Mouse (Mus musculus): ENCODE measurements around the gene Cnpy4.

The Cnpy4 gene

DNA sequence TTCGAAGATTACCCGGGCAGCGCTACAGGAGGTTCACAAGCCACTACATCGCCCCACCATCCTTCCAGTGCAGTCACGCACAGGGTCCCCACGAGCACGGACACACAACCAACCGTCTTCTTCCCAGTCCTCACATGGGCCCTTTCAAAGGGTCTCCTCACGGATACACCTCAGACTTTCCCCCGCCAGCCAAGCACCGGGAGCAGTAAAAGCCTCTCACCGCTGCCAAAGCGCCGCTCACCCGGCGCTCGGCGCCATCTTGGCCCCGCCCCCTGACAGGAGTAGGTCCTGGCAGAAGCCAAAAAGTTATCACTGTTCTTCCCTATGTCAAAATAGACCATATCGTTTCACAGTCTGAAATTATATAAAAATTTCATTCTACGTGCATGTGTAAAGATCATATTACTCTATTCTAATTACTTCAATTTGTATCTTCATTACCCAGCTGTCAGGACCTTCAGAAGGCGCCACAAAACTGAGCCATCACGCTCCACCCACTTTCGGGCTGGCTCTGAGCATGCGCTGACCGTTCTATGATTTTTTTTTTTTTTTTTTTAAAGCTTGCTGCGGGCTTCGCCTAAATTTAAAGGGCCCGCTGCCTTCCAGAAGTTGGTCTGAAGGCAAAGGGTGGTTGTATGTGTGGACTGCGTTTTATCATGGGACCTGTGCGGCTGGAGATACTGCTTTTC is at the start of gene Cnpy4, which contains the start of gene Taf6:
Cnpy4 (plus strand) TSS at position 536 of the 689 bp plus-strand sequence.
Taf6 (minus strand) TSS at position 502 of the 689 bp plus-strand sequence.
- peak in 1 of 2 experiments; percentile 79 for DNase-seq (ENCODE audit: low spot score in 2 of 2)

DNA sequence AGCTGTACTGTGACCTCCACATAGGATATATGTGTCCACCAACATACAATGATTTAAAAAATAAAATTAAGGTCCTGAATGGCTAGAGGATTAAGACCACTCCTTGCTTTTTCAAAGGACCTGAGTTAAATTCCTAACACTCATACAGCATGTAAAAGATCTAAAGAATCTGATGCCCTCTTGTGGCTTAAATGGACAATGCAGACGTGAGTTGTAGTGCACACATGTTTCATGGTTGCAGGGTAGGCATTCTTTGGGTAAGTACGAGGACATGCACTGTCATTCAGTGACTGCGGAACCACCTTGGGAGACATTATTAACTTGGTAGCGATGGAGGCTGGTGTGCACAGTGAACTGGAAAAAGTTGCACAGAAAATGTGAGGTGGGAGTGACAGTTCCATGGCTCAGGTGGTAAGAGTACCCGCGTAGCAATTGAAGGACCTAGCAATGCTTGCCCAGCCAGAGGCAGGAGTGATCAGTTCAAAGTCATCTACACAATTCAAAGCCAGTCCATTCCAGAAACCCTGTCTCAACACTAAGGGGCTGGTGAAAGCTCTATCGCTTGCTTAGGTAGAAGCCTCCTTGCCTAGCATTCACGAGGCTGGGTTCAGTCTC is 49.2 kb upstream of the Cnpy4 start:
- DNase-seq (ENCODE audit: low spot score in 2 of 2) = no peak

DNA sequence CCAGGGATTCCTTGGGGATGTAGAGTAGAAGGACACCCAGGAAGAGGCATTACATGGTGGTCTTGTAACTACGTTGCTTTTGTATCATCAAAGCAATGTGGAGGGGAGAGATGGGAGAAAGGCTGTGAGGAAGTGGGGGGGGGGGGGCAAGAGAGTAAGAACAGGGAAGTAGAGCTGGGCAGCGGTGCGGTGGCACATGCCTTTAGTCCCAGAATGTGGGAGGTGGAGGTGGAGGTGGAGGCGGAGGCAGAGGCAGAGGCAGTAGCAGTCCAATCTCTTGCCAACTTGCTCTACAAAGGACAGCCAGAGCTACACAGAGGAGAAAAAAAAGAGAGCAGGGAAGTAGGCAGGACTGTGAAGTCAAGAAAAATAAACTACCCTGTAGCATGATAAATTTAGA is 48.7 kb upstream of the Cnpy4 start:
- no peak for DNase-seq (ENCODE audit: low spot score in 2 of 2)

DNA sequence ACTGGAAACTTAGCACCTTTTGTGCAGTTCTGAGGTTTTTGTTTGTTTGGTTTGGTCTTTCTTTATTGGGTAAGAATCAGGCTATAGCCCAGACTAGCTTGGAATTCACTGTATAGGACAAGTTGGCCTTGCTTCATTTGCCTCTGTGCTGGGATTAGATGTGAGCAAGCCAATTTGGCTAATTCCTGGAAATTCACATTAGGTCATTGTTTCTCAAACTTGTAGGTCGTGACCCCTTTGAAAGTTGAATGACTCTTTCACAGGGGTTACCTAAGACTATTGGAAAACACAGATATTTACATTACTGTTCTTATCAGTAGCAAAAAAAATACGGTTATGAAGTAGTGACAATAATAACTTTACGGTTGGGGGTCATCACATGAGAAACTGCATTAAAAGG is 32.9 kb upstream of the Cnpy4 start:
- DNase-seq (ENCODE audit: low spot score in 2 of 2) = no peak

DNA sequence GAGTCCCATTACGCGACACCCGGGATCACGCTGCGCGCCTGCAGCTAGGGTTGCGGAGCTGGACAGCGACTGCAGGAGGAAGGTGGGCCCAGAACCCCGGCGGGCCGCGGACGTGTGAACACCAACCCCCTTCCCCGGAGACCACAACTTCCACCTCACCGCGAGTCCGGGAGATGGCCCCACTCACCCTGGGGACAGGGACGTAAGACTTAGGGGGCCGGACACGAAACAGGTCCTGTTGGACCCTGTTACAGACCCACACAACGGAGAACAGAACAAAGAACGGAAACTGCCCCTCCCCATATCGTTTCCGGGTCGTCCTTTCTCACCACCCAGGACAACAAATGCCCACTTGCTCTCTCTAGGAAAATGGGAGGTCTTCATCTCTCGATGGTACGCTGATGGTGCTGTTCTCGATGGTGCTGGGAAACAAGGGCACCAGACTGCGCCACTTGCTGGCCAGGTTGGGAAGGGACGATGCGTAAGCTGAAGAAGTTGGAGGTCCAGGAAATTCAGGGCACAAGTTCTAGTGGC is 31.8 kb upstream of the Cnpy4 start, which contains the start of gene Zfp113:
Zfp113 (minus strand) TSS at position 302 of the 534 bp plus-strand sequence.
- DNase-seq (ENCODE audit: low spot score in 2 of 2) = peak; percentile 88 to 95

DNA sequence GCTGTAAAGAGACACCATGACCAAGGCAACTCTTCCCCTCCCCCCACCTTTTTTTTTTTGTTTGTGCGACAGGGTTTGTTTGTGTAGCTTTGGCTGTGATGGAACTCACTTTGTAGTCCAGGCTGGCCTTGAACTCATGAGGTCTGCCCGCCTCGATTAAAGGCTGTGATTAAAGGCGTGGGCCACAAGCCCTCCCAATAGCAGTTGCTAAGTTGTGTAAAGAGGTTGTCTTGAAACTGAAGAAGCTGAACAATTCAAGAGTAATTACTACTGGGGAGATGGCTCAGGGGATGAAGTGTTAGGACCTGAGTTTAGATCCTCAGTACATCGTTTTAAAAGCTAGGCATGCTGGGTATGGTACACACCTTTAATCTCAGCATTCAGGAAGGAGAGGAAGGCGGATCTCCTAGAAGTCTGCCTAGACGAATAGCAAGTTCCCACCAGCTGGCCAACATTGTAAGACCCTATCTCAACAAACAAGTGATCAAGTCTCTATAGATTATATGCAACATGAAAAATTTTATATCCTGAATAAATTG is 27.0 kb upstream of the Cnpy4 start:
- DNase-seq (ENCODE audit: low spot score in 2 of 2) = no peak

DNA sequence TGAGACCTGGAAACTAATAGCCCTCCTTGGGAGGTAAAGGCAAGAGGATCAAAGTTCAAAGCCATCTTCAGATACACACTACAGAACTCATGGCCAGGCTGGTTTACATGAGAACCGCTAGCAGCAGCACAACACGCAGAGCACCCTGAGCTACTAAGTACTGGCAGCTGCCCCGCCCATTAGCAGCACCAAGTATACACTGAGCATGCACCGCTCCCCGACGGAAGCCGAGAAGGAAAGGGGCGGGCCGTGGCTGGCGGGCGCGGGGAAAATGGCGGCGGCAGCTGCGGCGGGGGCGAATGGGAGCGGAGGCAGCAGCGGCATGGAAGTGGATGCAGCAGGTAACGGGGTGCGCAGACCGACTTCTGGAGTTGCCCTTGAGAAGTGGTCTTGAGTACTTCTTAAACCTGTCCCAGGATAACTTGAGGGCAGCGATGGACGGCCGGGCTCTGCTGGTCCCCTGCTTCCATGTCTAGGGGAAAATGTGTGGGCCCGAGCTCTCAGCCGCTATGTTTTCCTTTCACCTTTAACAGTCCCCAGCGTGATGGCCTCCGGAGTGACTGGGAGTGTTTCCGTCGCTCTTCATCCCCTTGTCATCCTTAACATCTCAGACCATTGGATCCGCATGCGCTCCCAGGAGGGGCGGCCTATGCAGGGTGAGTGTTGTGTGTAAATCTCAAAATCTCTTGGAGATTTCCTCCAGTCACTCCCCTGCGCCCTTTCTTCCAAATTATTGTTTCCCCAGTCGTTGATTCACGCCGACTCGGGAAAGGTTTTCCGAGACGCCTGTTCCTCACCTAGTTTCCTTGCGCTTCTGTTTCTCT is 26.2 kb upstream of the Cnpy4 start, which contains the start of gene Cops6:
Cops6 (plus strand) TSS at position 230 of the 824 bp plus-strand sequence.
- DNase-seq (ENCODE audit: low spot score in 2 of 2) = peak; percentile 83 to 94

DNA sequence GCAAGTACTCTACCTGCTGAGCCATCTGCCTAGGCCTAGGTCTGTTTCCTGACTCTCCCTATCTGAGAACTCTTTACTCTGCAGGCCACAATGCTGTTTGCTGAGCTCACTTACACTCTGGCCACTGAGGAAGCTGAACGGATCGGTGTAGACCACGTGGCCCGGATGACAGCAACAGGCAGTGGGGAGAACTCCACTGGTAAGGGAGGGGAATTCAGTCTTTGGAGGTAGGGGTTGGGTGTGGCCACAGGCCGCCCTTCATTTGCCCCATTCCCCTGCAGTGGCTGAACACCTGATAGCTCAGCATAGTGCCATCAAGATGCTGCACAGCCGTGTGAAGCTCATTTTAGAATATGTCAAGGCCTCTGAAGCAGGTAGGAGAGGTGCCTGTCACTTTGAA is 24.2 kb upstream of the Cnpy4 start:
- no peak for DNase-seq (ENCODE audit: low spot score in 2 of 2)

DNA sequence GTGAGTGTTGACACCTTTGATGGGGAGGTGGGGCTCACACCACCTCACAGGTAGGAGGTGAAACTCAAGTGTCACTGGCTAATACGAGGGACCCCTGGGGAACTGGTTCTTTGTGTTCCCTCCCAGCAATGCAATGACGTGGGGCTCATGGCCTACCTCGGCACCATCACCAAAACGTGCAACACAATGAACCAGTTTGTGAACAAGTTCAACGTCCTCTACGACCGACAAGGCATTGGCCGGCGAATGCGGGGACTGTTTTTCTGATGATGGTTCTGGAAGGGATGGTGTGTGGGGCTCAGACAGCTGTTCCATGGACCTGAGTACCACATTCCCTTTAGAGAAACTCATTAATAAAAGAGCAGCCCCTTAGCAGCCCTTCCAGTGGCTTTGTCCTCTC is 23.7 kb upstream of the Cnpy4 start:
- DNase-seq (ENCODE audit: low spot score in 2 of 2) = no peak

DNA sequence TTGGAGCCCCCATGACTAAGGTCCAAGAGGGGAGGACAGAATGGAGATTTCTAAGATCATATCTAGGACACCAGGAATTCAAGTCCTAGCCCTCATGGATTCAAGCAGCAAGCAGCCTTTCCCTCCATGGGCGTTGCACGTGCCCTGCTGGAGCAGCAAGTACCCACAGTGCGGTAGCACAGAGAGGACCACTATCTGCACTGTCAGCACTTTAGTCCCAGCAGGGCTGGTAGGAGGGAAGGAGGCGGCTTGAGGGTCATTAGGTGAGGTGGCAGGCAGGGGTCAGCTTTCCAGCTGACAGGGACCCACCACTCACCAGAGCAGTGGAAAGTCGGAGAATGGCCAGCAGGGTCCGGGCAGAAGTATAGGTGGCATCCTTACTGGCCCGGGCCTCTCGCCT is 21.7 kb upstream of the Cnpy4 start:
- no peak for DNase-seq (ENCODE audit: low spot score in 2 of 2)

DNA sequence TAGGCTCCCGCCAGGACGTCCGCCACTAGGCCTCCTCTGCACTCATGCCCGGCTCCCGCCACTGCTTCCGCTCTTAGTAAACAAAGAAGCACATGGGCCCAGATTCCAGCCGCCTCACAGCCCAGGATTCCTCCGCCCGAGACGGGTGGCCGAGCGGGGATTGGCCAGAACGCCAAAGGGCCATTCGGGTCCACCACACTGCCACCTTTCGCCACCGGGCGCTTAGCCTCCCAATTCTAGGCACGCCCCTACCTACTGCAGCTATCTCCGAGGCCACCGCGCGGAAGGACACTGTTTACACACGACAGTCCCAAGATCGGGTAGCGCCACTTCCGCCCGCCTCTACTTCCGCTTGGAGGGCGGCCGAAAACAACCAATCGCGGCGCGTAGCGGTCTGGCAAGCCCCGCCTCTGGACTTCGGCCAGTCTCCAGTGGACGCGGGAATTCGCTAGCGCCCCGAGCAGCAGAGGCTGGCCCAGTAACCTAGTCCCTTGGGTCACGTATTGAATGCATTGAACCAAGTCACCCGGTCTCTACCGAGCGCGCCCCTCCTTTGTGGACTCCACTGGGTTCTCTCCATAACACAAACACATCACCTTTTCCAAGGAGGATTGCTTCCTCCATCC is 16.2 kb upstream of the Cnpy4 start:
- peak; percentile 84 to 95 for DNase-seq (ENCODE audit: low spot score in 2 of 2)

DNA sequence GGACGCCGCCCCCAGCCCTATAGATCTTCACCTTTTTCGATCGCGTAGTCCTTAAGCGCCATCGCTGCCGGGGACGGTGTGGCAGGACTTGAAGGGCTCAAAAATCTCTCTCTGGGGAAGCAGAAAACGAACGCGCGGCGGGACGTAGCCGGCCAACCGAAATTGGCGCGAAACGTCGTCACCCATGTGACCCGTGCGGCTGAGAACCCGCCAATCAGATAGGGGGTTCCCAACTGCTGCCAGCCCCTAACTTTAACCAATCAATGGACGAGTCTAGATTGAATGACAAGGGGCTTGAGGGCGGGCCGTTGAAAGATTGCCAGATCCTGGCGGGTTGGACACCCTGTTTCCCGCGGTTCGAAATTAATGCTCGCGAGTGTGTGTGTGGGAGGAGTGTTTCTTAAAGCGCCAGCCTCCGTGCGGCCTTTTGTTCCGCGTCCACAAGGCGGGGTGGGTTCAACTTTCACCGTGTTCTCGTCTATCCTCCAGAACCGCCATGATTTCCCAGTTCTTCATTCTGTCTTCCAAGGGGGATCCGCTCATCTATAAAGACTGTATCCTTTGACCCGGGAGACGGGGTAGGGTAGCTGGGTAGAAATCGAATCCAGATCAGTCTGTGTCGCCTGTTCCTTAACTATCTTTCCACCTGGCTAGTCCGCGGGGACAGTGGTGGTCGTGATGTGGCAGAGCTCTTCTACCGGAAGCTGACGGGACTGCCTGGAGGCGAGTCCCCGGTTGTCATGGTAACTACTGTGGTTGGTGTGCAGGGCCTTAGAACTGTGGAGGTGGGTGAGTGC is 15.4 kb upstream of the Cnpy4 start, which contains the start of the genes Ap4m1 and Mcm7:
Ap4m1 (plus strand) TSS at position 308 of the 797 bp plus-strand sequence.
Mcm7 (minus strand) TSS at position 728 of the 797 bp plus-strand sequence.
- peak; percentile 94 to 99 for DNase-seq (ENCODE audit: low spot score in 2 of 2)

DNA sequence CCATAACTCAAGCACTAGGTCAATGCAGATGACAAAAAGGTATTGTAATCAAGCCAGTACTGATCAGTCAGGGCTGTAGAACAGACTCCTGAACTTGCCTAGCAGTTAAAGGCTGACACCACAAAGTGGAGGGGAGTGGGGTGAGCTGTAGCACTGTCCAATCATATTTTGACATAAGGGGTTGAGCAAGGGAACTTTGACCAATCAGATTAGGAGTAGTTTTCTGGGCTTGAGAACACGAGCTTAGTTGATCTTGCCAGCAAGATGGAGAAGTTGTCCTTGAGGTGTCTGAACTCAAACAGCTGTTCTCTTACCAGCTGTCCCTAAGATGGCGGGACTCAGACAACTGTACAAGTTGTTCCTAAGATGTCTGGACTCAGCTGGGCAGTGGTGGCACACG is 14.1 kb upstream of the Cnpy4 start:
- DNase-seq (ENCODE audit: low spot score in 2 of 2) = no peak

DNA sequence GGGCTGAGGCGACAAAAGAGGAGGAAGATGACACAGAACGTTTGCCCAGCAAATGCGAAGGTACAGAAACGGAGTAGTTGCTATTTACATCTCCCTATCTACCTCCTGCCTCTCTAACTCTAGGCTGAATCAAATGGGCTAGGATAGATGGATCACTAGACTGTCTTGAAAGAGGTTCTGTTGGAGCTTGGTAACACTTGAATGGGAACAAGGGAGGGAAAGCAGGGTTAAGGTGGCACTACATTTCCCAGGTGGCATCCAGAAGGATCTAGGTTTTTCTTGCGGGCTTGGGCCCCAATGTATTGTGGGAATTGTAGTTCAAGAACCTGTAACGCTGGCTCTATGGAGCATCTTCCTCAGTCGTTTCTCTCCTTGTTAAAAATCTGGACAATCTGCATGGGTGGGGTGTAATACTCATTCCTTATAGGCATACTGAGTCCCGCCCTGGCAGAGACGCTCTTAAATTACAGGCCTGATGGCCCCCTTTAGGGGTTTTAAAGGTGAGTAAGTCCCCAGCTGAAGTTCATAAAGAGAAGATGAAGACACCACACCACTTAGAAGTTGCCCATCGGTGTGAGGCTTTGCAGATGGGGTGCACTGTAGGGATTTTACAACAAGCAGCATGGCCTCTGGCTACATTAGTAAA is 499 bp downstream of the Cnpy4 start:
- peak in 1 of 2 experiments; percentile 82 for DNase-seq (ENCODE audit: low spot score in 2 of 2)

DNA sequence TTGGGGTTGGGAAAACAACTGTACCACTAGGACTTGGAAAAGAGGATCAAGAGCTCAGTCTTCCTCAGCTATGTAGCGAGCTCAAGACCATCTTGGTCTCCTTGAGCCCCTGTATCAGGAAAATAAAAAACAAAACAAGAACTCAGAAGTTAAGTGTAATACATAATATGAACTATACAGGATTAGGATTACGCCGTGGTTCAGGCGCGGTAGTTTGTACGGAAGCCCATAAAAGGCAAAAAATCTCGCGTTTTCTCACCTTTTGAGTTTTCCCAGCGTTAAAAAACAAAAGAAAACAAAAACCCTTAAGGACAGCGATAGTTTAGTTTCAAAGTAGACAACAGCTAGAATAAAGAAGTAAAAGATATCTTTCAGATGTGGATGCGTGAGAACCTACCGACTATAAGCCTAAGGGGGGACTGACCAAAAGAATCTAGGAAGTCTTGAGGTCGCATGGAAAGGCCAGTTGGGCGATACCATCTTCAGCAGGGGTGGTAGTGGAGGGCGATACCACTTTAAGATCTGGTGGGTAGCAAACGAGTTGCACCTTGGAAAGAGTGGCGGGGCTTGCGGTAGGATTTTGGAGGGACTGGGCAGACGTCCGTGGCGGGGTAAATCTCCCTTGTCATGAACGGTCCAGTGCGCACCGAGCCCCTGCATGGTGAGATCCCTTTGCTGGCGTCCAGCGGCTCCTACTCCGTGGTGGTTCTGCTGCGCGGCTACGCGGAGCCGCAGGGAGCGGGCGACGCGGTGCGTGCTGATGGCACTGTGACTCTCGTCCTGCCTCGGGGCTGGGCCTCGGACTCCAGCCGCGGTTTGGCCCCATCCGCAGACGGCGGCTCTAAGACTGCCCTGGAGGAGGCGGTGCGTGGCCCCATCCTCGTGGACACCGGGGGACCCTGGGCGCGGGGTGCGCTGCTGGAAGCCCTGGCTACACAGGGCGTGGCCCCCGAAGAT is 6.8 kb downstream of the Cnpy4 start, which contains the start of gene Mblac1:
Mblac1 (plus strand) TSS at position 544 of the 957 bp plus-strand sequence.
- DNase-seq (ENCODE audit: low spot score in 2 of 2) = peak; percentile 59 to 89

DNA sequence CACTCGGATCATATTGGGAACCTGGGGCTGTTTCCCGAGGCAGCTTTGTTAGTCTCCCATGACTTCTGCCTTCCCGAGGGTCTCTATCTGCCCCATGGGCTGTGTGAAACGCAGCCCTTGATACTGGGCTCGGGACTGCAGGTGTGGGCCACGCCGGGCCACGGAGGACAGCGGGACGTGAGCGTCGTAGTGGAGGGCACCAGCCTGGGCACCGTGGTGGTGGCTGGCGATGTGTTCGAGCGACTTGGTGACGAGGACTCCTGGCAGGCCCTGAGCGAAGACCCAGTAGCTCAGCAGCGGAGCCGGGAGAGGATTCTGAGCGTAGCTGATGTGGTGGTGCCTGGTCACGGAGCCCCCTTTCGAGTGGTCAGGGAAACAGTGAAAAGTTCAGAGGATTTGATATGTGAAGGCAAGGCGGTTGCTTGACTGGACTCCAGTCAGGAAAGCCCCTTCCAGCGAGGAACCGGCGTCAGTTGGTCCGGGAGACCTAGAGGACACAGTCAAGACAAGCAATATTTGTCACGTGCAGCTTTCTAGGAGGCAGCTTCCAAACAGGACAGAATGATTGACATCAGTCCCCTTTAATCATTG is 7.6 kb downstream of the Cnpy4 start:
- peak in 1 of 2 experiments; percentile 17 for DNase-seq (ENCODE audit: low spot score in 2 of 2)

DNA sequence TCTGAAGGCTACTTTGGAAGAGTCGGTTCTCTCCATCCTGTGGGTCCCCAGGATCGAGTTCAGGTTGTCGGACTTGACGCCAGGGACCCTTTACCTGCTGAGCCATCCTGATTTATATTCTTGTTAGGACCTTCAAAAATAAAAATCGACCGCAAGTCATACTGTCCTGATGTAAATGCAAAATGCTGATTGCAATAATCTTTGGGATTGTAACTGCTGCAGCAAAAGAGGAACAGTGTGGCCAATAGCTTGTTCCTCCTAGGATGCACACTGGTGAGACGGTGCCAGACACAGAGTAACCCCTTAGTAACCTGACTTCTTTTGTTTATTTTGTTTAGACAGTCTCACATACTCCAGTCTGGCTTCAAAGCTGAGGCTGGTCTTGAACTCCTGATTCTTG is 8.2 kb downstream of the Cnpy4 start:
- DNase-seq (ENCODE audit: low spot score in 2 of 2) = no peak

DNA sequence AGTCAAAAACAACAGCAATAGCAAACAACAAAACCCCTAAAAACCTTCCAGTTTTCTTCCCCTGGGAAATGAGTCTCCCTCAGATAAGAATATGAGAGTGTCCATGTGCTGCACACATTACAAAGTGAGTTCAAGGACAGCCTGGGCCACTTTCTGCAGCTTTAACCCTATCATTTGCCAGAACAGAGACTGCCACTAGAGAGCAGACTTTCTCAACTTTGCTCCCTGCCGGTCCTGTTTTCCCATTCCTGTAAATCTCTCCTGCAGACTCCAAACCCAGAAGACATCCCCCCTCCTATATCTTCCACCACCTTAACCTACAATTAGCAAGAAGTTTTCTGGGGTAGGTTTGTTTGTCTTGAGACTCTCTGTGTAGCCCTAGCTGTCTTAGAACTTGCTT is 12.3 kb downstream of the Cnpy4 start:
- DNase-seq (ENCODE audit: low spot score in 2 of 2) = no peak
